Mouse (Mus musculus): ENCODE results near the gene Gm5152.
"Not testable (repeated sequence)": the region's sequence is repeated elsewhere in the genome, so short reads cannot be mapped to it uniquely, and the experiment has no call there.

Gm5152 gene

DNA sequence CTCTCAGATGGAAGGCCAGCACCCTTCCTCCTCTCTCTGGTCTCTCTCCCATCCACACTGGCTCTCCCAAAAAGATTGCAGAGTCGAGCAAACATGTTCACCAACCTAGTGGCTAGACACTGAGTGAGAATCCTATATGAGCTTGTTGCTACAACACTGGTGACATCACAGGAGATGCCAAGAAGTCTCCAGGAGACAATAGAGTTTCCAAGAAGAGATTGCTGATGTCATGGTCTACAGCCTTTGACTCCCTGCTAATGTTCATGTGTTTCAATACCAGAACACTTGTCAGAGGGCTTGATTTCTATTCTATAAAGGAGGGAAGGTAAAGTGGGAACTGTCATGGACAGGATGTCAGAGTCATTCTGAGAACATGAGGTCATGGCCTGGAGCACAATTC is at the start of gene Gm5152:
Gene Gm5152, minus strand, starts transcription at position 101 of the 400 bp plus-strand sequence.
- DNase-seq (ENCODE audit: low read depth, low spot score) = not testable (repeated sequence)

DNA sequence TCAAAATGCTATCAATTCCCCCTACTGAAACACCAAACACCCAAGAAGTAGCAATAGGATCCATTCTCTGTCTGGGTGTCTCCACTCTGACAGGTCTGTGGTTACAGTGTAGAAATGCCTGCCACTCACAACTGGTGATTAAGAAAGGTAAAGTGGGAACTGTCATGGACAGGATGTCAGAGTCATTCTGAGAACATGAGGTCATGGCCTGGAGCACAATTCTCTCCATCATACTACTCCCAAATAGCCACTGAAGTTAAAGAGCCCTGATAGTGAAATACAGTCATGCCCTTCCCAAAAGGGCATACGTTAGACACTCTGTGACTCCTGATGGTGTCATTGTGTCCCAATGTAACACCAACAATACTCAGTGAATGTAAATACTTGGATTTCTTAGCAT is 8.4 kb upstream of the Gm5152 start:
- DNase-seq (ENCODE audit: low read depth, low spot score) = not testable (repeated sequence)

DNA sequence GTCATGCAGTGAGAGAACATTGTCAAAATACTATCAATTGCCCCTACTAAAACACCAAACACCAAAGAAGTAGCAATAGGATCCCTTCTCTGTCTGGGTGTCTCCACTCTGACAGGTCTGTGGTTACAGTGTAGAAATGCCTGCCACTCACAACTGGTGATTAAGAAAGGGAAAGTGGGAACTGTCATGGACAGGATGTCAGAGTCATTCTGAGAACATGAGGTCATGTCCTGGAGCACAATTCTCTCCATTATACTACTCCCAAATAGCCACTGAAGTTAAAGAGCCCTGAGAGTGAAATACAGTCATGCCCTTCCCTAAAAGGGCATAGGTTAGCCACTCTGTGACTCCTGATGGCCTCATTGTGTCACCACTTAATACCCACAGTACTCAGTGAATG is 556 bp downstream of the Gm5152 start:
- DNase-seq (ENCODE audit: low read depth, low spot score) = not testable (repeated sequence)

DNA sequence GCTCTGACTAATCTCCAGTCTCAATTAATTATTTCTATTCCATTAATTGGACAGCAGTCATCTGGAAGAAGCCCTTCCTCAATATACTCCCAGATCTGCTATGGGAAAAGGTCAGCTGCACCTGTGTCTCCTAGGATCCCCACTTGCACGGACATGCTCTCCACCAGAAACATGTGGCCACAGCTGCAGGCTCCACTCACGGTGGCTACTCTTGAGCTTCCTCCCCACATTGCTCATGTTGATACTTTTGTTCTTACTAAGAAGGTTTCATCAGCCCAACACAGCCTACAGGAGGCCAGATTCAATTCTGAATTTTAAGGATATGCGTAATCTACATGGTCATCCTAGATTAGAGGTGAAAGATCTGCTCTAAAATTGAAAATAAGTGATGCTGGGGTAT is 5.9 kb downstream of the Gm5152 start:
- DNase-seq (ENCODE audit: low read depth, low spot score) = not testable (repeated sequence)

DNA sequence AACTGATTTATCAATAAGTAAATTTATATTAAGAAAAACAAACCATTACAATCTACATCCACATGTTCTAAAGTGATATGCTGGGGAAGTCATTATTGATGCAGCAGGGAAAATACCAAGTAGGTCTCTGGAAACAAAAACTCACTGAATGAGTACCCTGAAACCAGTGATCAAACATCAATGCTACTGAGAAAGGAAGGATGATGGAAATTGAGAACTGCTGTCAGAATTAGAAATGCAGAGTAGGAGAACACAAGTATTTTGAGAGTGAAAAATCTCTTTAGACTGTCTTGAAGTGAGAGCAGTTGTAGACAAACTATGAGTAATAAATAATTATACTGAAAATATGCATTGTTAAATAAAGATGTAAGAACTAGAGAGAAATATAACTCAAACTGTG is 26.0 kb downstream of the Gm5152 start:
- DNase-seq (ENCODE audit: low read depth, low spot score) = no peak

DNA sequence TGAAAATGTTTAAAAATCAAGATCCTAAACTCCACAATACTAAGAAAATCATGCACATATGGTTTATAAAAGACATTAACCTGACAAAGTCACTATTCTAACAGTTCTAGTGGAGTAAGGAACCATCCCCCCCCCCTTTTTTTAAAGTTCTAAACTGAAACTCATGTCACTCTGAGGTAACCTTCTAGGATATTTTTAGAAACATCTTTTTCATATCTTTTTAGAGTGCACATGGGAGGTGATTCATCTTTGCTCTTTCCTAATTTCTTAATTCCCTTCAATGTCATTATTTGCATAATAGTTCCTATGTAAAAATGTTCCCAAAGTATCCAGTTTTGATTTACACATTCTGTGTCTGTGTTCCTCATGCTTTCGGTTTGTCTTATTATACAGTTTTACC is 43.3 kb downstream of the Gm5152 start:
- DNase-seq (ENCODE audit: low read depth, low spot score) = no peak

DNA sequence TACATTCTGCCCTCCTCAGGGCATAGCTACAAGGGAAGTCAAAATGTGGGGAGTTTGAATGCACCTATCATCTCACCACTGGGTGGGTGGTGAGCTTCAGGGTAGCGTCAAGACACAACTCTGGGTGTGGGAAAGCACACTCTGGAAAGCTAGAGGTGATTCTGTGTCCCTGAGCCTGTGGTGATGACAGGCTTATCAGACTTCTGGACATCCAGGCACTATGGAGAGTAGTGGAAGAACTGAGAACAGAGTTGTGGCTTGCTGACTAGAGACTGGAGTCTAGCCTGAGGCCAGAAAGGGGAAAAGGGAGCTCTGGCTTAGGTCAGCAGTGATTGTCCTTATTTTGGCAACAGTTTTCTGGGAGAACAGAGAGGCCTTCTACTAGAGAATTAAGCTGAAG is 49.4 kb downstream of the Gm5152 start:
- DNase-seq (ENCODE audit: low read depth, low spot score) = no peak
